Mouse (Mus musculus) macrophage (primary cell): ENCODE measurements around the gene Myh2. TPM values are rescaled to one million over a fixed set of nuclear protein-coding genes. Genes with fewer than 3 reads are reported as not detected.

Experiments used
- H3K27ac ChIP-seq: fragments of 350-480 bp; formaldehyde crosslinking; 2 replicates; pipeline ENCODE4 v1.9.0; 2021
- H3K36me3 ChIP-seq: fragments of 350-480 bp; formaldehyde crosslinking; 2 replicates; pipeline ENCODE4 v1.9.0; 2021; ENCODE audit errors: inconsistent target
- H3K4me3 ChIP-seq: fragments of 350-480 bp; formaldehyde crosslinking; 2 replicates; pipeline ENCODE4 v1.9.0; 2021; ENCODE audit errors: inconsistent target
- H3K79me2 ChIP-seq: fragments of 350-480 bp; formaldehyde crosslinking; 2 replicates; pipeline ENCODE4 v1.9.0; 2021; ENCODE audit errors: inconsistent target
- WGBS: methylation state at CpG from one replicate; pipeline ENCODE4 v1.1.7; 2026; ENCODE audit warnings: inconsistent platforms; ENCODE audit not compliant: missing documents; 5-methylcytosine and 5-hydroxymethylcytosine counted together
- polyA plus RNA-seq: library from polyadenylated mRNA; stranded (reverse); fragments of 250-400 nt; gene quantifications from 3 replicates; pipeline ENCODE4 v1.2.4, GENCODE M21; 2018; ENCODE audit warnings: inconsistent platforms
- total RNA-seq, 78 experiments: library from RNA; depleted of rRNA; stranded (reverse); fragments of 250-400 nt; gene quantifications; 1 replicate in 9 of 78; 2 replicates in 24 of 78; 3 replicates in 43 of 78; 4 replicates in 2 of 78; pipeline ENCODE4 v1.2.4; 2018; ENCODE audit warnings: inconsistent platforms in 56 of 78

Gene Myh2
- total RNA-seq (2018; cell fraction: chromatin; rRNA removed): not detected
- total RNA-seq (2018; cell fraction: cytosol; rRNA removed): not detected
- total RNA-seq (2018; cell fraction: nucleus; rRNA removed): not detected
- polyA plus RNA-seq: not detected in 3 replicates

- Histone ChIP-seq H3K4me3 (no peak within 1 kb of the TSS), H3K27ac (no peak within 1 kb of the TSS), H3K79me2 (no peaks in the 10 kb centered on the region), H3K36me3 (no peaks in the 10 kb centered on the region)
- WGBS: 89% methylated on average over 14 of the region's 14 CpGs
Observed at GRCm38 (mm10) chr11:67170727-67171126, at the start of gene Myh2. Gene Myh2, plus strand, starts transcription at chr11:67171027.

- no peak overlapping the region for H3K4me3 ChIP-seq
- no peaks in the 10 kb centered on the region for H3K79me2 ChIP-seq
- 94% methylated on average over 7 of the region's 7 CpGs for WGBS
- no peaks in the 10 kb centered on the region for H3K36me3 ChIP-seq
- no peak overlapping the region for H3K27ac ChIP-seq
Observed at GRCm38 (mm10) chr11:67124943-67125342, 45.9 kb upstream of the Myh2 start.

- Histone ChIP-seq H3K79me2 (no peaks in the 10 kb centered on the region), H3K36me3 (no peaks in the 10 kb centered on the region), H3K27ac (no peak overlapping the region), H3K4me3 (no peak overlapping the region)
- 85% methylated on average over 16 of the region's 17 CpGs for WGBS
Observed at GRCm38 (mm10) chr11:67125361-67125760, 45.5 kb upstream of the Myh2 start.

DNA sequence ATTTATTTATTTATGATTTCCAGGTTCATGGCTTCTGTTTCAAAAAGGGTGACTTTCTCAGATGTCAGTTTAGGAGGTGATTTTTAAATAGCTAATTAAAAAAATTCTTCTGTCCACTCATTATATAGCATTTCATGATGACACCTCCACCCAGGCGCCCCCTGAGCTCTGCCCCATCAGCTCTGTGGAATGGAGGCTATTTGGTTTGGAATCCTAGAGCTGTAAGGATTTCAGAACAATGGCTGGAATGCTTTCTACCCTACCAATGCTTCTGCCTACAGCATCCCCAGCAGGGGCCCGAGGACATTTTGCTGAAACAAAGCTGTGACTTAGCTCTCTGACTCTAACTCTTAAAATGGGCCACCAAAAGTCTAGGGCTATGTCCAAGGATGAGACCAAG is 37.3 kb upstream of the Myh2 start:
- H3K4me3 ChIP-seq: no peak overlapping the region
- H3K36me3 ChIP-seq: no peaks in the 10 kb centered on the region
- no peaks in the 10 kb centered on the region for H3K79me2 ChIP-seq
- no peak overlapping the region for H3K27ac ChIP-seq
- WGBS: 93% methylated on average over 1 of the region's 2 CpGs

GRCm38 (mm10) chr11:67134654-67135053 is 36.2 kb upstream of the Myh2 start:
- Histone ChIP-seq H3K27ac (no peak overlapping the region), H3K36me3 (no peaks in the 10 kb centered on the region), H3K79me2 (no peaks in the 10 kb centered on the region), H3K4me3 (no peak overlapping the region)
- 92% methylated on average over 6 of the region's 6 CpGs for WGBS

DNA sequence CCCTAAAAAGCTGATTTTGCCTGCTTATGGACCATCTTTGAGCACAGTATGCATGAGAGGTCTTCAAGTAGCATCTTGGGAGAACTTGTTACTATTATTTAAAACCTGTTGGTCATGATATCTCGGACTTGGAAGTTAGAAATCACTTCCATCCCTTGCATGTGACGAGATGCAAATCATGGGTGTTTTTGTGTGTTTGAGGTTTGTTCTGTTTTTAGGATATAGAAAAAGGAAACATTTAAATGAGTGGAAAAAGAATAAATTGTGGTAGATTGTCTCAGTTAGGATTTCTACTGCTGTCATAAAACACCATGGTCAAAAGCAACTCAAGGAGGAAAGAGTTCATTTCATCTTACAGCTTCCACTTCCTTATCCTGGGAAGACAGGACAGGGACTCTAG is 35.3 kb upstream of the Myh2 start:
- no peak overlapping the region for H3K27ac ChIP-seq
- no peaks in the 10 kb centered on the region for H3K36me3 ChIP-seq
- H3K79me2 ChIP-seq: no peaks in the 10 kb centered on the region
- no peak overlapping the region for H3K4me3 ChIP-seq
- 91% methylated on average over 2 of the region's 2 CpGs for WGBS

- no peaks in the 10 kb centered on the region for H3K79me2 ChIP-seq
- H3K36me3 ChIP-seq: no peaks in the 10 kb centered on the region
- no peak overlapping the region for H3K27ac ChIP-seq
- 91% methylated on average over 8 of the region's 8 CpGs for WGBS
- no peak overlapping the region for H3K4me3 ChIP-seq
Observed at GRCm38 (mm10) chr11:67139556-67139955, 31.3 kb upstream of the Myh2 start.

DNA sequence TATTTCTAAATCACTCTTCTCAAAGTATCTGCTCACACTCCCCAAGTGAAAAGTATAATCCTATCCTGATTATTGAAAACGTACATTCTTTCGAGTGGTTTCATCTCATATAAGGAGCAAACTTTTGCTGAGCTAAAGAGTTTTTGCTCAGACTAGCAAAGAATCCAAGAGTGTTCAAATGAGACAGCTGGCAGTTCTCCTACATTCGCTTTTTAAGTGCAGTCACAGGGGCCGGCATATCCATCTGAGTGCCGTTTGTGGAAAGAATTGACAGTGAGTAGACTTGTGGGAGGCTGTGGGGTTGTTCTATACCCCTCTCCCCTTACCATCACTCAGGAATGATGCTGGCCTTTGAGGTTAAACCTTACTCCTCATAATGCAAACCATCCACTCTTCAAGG is 30.7 kb upstream of the Myh2 start:
- Histone ChIP-seq H3K36me3 (no peaks in the 10 kb centered on the region), H3K4me3 (no peak overlapping the region), H3K27ac (no peak overlapping the region), H3K79me2 (no peaks in the 10 kb centered on the region)
- WGBS: 76% methylated on average over 5 of the region's 5 CpGs

DNA sequence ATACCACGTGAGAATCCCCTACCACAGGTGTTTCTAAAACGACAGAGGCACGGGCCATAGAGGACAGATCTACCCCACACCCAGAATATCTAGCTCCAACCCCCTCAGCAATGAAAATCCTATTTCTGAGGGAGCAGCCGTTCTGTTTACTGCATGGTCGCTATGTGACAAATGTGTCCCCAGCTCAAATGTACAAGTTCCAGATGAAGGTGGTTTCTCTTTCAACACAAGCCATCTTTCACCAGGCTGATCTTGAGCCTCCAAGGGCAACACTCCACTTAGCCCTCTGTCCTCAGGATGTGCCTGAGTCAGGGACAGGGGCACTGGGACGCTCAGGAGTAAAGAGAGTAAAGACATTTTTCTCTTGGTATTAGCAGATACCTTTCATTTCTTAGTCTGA is 29.8 kb upstream of the Myh2 start:
- Histone ChIP-seq H3K4me3 (no peak overlapping the region), H3K27ac (no peak overlapping the region)
- 71% methylated on average over 6 of the region's 6 CpGs for WGBS

GRCm38 (mm10) chr11:67142047-67142446 is 28.8 kb upstream of the Myh2 start:
- Histone ChIP-seq H3K79me2 (no peaks in the 10 kb centered on the region), H3K36me3 (no peaks in the 10 kb centered on the region), H3K27ac (no peak overlapping the region), H3K4me3 (no peak overlapping the region)
- WGBS: 72% methylated on average over 4 of the region's 4 CpGs

More for the DNA sequence above, 29.8 kb upstream of the Myh2 start:
- H3K79me2 ChIP-seq: no peaks in the 10 kb centered on the region
- H3K36me3 ChIP-seq: no peaks in the 10 kb centered on the region

GRCm38 (mm10) chr11:67143065-67143464 is 27.8 kb upstream of the Myh2 start:
- no peak overlapping the region for H3K4me3 ChIP-seq
- no peak overlapping the region for H3K27ac ChIP-seq
- no peaks in the 10 kb centered on the region for H3K79me2 ChIP-seq
- H3K36me3 ChIP-seq: no peaks in the 10 kb centered on the region
- WGBS: 58% methylated on average over 5 of the region's 5 CpGs

- WGBS: 90% methylated on average over 4 of the region's 4 CpGs
- H3K36me3 ChIP-seq: no peaks in the 10 kb centered on the region
- no peak overlapping the region for H3K27ac ChIP-seq
- no peak overlapping the region for H3K4me3 ChIP-seq
- H3K79me2 ChIP-seq: no peaks in the 10 kb centered on the region
Observed at GRCm38 (mm10) chr11:67143863-67144498, 26.8 kb upstream of the Myh2 start.

DNA sequence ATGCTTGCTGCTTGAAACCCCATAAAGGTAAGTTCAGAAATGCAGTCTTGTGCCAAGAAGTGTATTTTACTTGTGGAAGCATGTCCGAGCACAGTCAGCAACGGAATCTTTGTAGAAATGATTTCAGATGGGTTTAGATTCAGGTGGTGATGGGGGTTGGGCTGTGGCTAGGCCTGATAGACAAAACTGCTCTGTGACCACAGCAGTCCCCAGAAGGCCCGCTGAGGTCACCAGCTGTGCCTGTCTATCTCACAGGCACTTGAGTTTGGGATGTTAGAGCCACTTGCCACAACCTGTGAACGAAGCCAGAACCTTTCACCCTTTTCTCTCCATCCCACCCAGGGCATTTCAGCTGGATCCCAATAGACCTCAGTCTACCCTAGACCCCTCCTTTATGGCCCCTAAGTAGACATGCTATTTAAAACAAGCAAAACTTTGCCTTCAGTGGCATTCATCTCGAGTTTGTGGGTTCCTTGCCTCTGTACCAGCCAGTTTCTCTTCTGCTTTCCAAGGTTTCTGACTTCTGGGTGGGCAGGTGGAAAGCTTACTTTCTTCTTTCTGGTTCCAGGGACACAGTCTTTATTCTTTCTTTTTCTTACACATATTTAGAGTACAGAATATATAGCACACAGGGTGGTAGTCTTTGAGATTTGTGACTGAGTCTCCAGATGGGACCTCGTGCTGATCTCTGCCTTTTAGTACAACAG is 26.1 kb upstream of the Myh2 start:
- Histone ChIP-seq H3K4me3 (no peak overlapping the region), H3K36me3 (no peaks in the 10 kb centered on the region), H3K79me2 (no peaks in the 10 kb centered on the region), H3K27ac (no peak overlapping the region)
- 62% methylated on average over 6 of the region's 6 CpGs for WGBS

- H3K36me3 ChIP-seq: no peaks in the 10 kb centered on the region
- H3K79me2 ChIP-seq: no peaks in the 10 kb centered on the region
- no peak overlapping the region for H3K27ac ChIP-seq
- 86% methylated on average over 5 of the region's 5 CpGs for WGBS
- no peak overlapping the region for H3K4me3 ChIP-seq
Observed at GRCm38 (mm10) chr11:67145482-67146408, 25.1 kb upstream of the Myh2 start.
